Mouse (Mus musculus) ES-Bruce4 (cell line): ENCODE data around the gene Enc1. TPM values are rescaled to one million over a fixed set of nuclear protein-coding genes. Genes with fewer than 3 reads are reported as not detected.

Source experiments
- H3K27ac ChIP-seq: 2 replicates; pipeline ENCODE4 v1.5.1; 2012; ENCODE audit warnings: low read length, inconsistent platforms; ENCODE audit not compliant: insufficient read depth
- H3K27me3 ChIP-seq: 2 replicates; pipeline ENCODE4 v1.6.1; 2012; ENCODE audit warnings: mild to moderate bottlenecking, low read length, inconsistent platforms; ENCODE audit not compliant: control insufficient read depth, poor library complexity, insufficient read depth, severe bottlenecking
- H3K36me3 ChIP-seq: 2 replicates; pipeline ENCODE4 v1.6.1; 2012; ENCODE audit warnings: inconsistent platforms, mild to moderate bottlenecking, low read length, moderate library complexity; ENCODE audit not compliant: control insufficient read depth, poor library complexity, insufficient read depth, severe bottlenecking
- H3K4me1 ChIP-seq: one replicate; pipeline ENCODE4 v1.8.1; 2011; ENCODE audit warnings: low read length; ENCODE audit not compliant: control insufficient read depth, insufficient read depth
- H3K4me3 ChIP-seq: 2 replicates; pipeline ENCODE4 v1.5.1; 2011; ENCODE audit warnings: low read depth, mild to moderate bottlenecking, low read length
- H3K9ac ChIP-seq: 2 replicates; pipeline ENCODE4 v1.6.1; 2012; ENCODE audit warnings: low read depth, mild to moderate bottlenecking, inconsistent platforms; ENCODE audit not compliant: poor library complexity, severe bottlenecking
- H3K9me3 ChIP-seq: replicated peaks from 2 replicates; pipeline ENCODE4 v1.6.1; 2012; ENCODE audit warnings: mild to moderate bottlenecking, low read length, inconsistent platforms; ENCODE audit not compliant: control insufficient read depth, poor library complexity, insufficient read depth, severe bottlenecking
- CTCF ChIP-seq: IDR thresholded peaks from one replicate; pipeline ENCODE4 v1.8.1; 2011; ENCODE audit warnings: low read depth, low read length
- EP300 ChIP-seq: IDR thresholded peaks from 2 replicates; pipeline ENCODE4 v1.6.1; 2011; ENCODE audit warnings: low read depth, low read length; ENCODE audit not compliant: insufficient read depth
- POLR2A ChIP-seq: IDR thresholded peaks from one replicate; pipeline ENCODE4 v1.8.1; 2011; ENCODE audit warnings: low read length; ENCODE audit not compliant: insufficient read depth
- polyA plus RNA-seq: library from polyadenylated mRNA; stranded (reverse); fragments of >200 nt; gene quantifications from 2 replicates; pipeline ENCODE4 v1.2.4, GENCODE M21; 2011; ENCODE audit warnings: low read depth; ENCODE audit not compliant: missing spikeins, insufficient read depth, insufficient read length

Gene Enc1
- polyA plus RNA-seq, 1 experiment, result 83.0 TPM

DNA sequence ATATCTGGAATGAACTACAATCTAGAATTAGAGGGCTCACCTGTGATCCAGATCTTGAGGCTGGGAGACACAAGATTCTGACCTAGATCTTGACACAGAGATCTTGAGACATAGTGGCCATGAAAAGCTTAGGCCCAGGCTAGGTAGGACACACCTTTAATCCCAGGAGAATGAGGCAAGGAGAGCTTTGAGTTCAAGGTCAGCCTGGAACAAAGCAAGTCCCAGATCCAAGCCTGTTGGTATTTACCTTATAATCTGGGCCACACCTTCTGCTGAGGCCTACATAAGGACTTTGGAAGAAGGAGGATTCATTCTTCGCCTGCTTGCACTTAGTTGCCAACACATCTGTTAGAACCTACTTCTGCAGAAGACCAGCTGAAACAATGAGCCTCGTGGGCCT lies 41.8 kb upstream of the Enc1 start:
- Histone ChIP-seq H3K9ac (no peak overlapping the region), H3K9me3 (no peaks in the 10 kb centered on the region), H3K4me1 (no peaks in the 10 kb centered on the region), H3K36me3 (no peaks in the 10 kb centered on the region), H3K4me3 (no peak overlapping the region), H3K27ac (no peak overlapping the region), H3K27me3 (no peaks in the 10 kb centered on the region)
- TF ChIP-seq CTCF, result no peak

DNA sequence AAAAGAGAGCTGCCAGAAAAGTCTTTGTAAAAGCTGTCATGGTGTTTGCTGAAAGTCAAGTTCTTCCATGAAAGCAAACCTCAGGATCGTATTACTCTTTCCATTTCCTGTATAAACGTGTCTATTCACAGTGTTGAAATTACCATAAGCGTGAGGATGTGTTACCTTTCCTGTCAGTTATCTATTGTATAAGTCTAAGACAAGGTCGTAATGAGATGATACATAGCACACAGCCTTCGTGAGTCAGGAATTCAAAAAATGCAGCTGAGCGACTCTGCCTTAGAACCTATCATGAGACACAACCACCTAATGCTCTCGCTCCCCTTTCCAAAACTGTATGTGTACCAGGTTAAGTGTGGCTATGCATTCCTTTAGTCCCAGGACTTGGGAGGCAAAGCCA lies 39.8 kb upstream of the Enc1 start:
- TF ChIP-seq EP300, result no peak
- no peak for TF ChIP-seq CTCF
- no peak for TF ChIP-seq POLR2A
- no peak overlapping the region for H3K9ac ChIP-seq
- H3K4me3 ChIP-seq, result no peak overlapping the region
- no peak overlapping the region for H3K27ac ChIP-seq
- no peaks in the 10 kb centered on the region for H3K36me3 ChIP-seq
- H3K4me1 ChIP-seq, result peaks cover under 1% of the 10 kb centered on the region
- H3K27me3 ChIP-seq, result no peaks in the 10 kb centered on the region
- no peaks in the 10 kb centered on the region for H3K9me3 ChIP-seq

DNA sequence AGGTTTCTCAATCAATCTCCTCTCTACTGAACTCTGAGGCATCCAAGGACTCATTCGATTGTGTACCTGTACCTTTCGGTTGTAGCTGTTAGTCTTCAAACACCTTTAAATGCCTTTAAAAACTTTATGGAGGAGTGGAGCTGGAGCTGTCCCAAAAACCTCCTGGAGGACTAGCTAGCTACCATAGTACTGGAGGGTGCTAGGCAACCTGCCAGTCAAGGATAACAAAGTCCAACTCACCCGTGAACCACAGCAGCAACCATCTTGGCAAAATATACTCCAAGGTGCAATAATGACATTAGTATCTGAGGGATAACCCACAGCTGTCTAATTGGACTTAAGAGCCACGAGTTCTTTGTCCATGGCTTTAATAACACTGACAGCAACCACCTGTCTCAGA lies 39.0 kb upstream of the Enc1 start:
- no peak overlapping the region for H3K9ac ChIP-seq
- H3K4me1 ChIP-seq, result peaks cover 1% of the 10 kb centered on the region
- H3K9me3 ChIP-seq, result no peaks in the 10 kb centered on the region
- H3K27me3 ChIP-seq, result no peaks in the 10 kb centered on the region
- no peaks in the 10 kb centered on the region for H3K36me3 ChIP-seq
- TF ChIP-seq POLR2A (no peak), EP300 (no peak), CTCF (no peak)
- H3K4me3 ChIP-seq, result no peak overlapping the region
- H3K27ac ChIP-seq, result no peak overlapping the region

DNA sequence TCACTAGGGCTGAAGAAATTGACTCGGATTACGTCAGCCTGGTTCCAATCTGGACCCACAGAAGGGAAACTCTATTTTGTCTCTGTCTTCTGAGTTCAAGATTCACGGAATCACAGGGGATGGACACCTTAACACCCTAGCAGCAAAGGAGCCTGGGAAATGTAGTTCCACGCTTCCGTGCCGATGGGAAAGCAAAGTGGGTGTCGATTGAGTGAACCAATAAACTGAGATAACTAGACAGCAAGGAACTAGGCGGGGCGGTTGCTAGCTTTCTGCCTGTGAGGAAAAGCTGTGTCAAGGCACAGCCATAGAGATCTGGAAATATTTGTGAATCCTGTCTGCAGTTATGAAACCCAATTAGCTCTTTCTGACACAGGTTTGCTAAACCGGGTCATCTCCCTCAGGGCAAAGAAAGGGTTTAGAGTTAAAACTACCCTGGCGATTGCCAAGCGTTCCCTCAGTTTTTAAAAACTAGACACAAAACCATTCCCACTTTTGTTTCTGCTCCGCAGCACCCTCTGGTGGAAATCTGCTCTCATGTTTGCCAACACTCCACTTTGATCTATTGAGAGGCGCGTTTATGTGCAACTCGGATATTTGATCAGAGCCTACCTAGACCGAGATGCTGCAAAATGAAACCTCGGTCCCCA lies 35.7 kb upstream of the Enc1 start:
- Histone ChIP-seq H3K27ac (peak overlapping the region; percentile 88), H3K4me3 (peak overlapping the region; percentile 49), H3K9ac (peak overlapping the region; percentile 80), H3K9me3 (no peaks in the 10 kb centered on the region), H3K4me1 (peaks cover 1% of the 10 kb centered on the region), H3K27me3 (no peaks in the 10 kb centered on the region), H3K36me3 (no peaks in the 10 kb centered on the region)
- TF ChIP-seq CTCF (peak; percentile 1), EP300 (no peak)

DNA sequence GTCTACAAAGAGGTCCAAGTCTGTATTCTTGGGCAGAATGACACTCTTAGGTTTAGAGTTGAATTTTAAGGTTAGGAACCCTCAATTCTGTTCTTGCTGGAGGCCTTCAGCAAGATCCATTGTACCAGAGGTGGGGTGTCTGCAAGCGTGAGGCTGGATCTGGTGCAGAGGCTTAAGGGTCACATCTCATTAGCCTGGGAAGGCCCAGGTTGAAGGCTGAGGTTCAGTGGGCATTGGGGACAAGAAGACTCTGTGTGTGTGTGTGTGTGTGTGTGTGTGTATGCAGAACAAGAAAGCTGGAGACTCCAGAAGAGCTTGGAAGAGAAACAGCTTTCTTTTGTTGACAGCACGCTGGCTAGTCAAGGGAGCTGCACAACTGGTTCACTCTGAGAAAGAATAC lies 34.9 kb upstream of the Enc1 start:
- Histone ChIP-seq H3K9me3 (0 out of 2 replicates have a peak, but pooled peaks cover 2% of the 10 kb centered on the region), H3K4me1 (peaks cover 1% of the 10 kb centered on the region), H3K36me3 (no peaks in the 10 kb centered on the region)

DNA sequence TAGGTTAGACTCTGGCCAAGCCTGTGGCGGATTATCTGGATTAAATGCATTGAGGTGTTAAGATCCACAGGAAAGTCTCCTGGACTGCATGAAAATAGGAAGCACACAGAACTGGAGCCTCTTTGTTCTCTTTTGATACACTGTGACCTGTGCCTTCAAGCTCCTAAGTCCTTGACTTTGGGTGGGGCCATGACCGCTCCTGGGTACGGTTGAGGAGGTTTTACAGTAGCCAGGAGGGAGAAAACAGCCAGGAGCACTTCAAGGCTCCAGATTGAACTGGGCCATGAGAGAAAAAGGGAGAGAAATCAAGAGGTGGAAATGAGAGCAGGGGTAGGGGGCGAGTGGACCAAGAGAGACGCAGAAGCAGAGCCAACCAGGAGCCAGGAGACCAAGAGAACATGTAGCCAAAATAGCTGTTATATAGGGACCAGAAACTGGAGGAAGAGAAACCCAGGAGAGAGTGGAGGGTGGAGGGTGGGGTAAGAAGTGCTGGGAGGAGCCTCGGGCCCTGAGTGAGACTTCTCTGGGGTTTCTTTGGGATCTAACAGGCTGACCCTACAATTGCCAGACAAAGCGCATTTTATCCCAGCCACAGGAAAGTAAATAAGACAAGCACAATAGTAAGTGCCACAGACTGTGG lies 33.3 kb upstream of the Enc1 start:
- H3K4me1 ChIP-seq, result peaks cover 1% of the 10 kb centered on the region
- H3K9ac ChIP-seq, result 0 out of 2 replicates have a peak overlapping the region, but pooled peaks have one; percentile 35
- peak overlapping the region; percentile 92 for H3K27ac ChIP-seq
- H3K4me3 ChIP-seq, result peak overlapping the region; percentile 3; the same call in 1 of the 2 replicates
- no peaks in the 10 kb centered on the region for H3K27me3 ChIP-seq
- no peaks in the 10 kb centered on the region for H3K36me3 ChIP-seq
- H3K9me3 ChIP-seq, result 0 out of 2 replicates have a peak, but pooled peaks cover 2% of the 10 kb centered on the region
- TF ChIP-seq EP300 (peak; percentile 71; the same call in 1 of the 2 replicates), CTCF (no peak), POLR2A (no peak)

More for the DNA sequence above, 34.9 kb upstream of the Enc1 start:
- no peak overlapping the region for H3K27ac ChIP-seq
- H3K4me3 ChIP-seq, result no peak overlapping the region
- H3K27me3 ChIP-seq, result no peaks in the 10 kb centered on the region
- H3K9ac ChIP-seq, result no peak overlapping the region
- TF ChIP-seq CTCF, result no peak
- no peak for TF ChIP-seq POLR2A
- TF ChIP-seq EP300, result no peak
